ENCODE assay signal across 8 mouse cellular contexts in the genomic region with DNA sequence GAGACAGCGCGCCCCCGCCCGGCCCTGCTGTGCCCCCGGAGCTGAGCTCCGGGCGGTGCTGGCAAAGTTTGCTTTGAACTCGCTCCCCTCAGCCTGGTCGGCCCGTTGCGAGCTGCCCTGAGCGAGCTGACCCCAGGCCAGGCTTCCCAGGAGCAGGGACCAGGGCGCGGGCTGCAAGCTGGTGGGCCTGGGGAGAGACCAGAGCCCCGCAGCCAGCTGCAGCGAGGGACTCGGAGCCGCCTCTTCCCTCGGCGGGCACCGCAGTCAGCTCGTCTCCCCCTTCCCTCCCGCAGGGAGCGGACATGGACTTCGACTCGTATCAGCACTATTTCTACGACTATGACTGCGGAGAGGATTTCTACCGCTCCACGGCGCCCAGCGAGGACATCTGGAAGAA. TPM values are rescaled to one million over a fixed set of nuclear protein-coding genes. Genes with fewer than 3 reads are reported as not detected.
A peak's percentile ranks its signal among the peaks of the same experiment; 100 is the strongest.
DNase-seq lines count a peak whose midpoint lies in the region; ATAC-seq lines count a peak whose summit lies in the region.

No protein-coding gene starts in this region.

- peaks cover 36% of the 10 kb centered on the region for H3K4me1 ChIP-seq in hindbrain, embryonic 12.5 days
- H3K4me1 ChIP-seq in liver, embryonic 13.5 days (replicated peaks), result peaks cover 16% of the 10 kb centered on the region
- peaks cover 49% of the 10 kb centered on the region for H3K4me1 ChIP-seq in neural tube, embryonic 13.5 days (replicated peaks)

- H3K9me3 ChIP-seq in hindbrain, embryonic 12.5 days (replicated peaks), result no peaks in the 10 kb centered on the region
- no peaks in the 10 kb centered on the region for H3K9me3 ChIP-seq in liver, embryonic 13.5 days (replicated peaks)
- H3K9me3 ChIP-seq in neural tube, embryonic 13.5 days, result no peaks in the 10 kb centered on the region

- peaks cover 7% of the 10 kb centered on the region for H3K36me3 ChIP-seq in hindbrain, embryonic 12.5 days
- H3K36me3 ChIP-seq in liver, embryonic 13.5 days, result no peaks in the 10 kb centered on the region
- peaks cover 14% of the 10 kb centered on the region for H3K36me3 ChIP-seq in neural tube, embryonic 13.5 days

- H3K9ac ChIP-seq in hindbrain, embryonic 12.5 days, result peak overlapping the region; percentile 93
- H3K9ac ChIP-seq in liver, embryonic 13.5 days, result peak overlapping the region; percentile 53
- H3K9ac ChIP-seq in neural tube, embryonic 13.5 days, result peak overlapping the region; percentile 97

- H3K27me3 ChIP-seq in hindbrain, embryonic 12.5 days, result no peaks in the 10 kb centered on the region
- peaks cover 71% of the 10 kb centered on the region for H3K27me3 ChIP-seq in liver, embryonic 13.5 days
- H3K27me3 ChIP-seq in neural tube, embryonic 13.5 days, result no peaks in the 10 kb centered on the region

- ATAC-seq in hindbrain, embryonic 12.5 days (ENCODE audit: low FRiP score), result no peak; the same call in 1 of the 2 replicates
- peak; percentile 27 for ATAC-seq in liver, embryonic 13.5 days (ENCODE audit: low read depth)
- no peak for ATAC-seq in neural tube, embryonic 13.5 days (ENCODE audit: low read depth)

- peak; percentile 50 for DNase-seq in cerebellum, adult 9-11 months
- no peak for DNase-seq in cerebellum, postnatal 10 days
- DNase-seq in urinary bladder, adult 2 months (ENCODE audit: low spot score), result peak; percentile 51
- DNase-seq in urinary bladder, postnatal 36 days (ENCODE audit: low spot score in 2 of 2), result no peak
- no peak for DNase-seq in liver, embryonic 13.5 days
- DNase-seq in c-Kit-positive CD71-positive TER-119-positive erythroid progenitor cells, embryonic 14.5 days (ENCODE audit: low spot score), result no peak

- under 1% methylated on average over 32 of the region's 32 CpGs for WGBS in hindbrain, embryonic 12.5 days
- under 1% methylated on average over 32 of the region's 32 CpGs for WGBS in liver, embryonic 13.5 days (ENCODE audit: insufficient replicate concordance)
- under 1% methylated on average over 30 of the region's 32 CpGs for WGBS in neural tube, embryonic 13.5 days

- H3K27ac ChIP-seq in hindbrain, embryonic 12.5 days, result peak overlapping the region; percentile 96
- no peak overlapping the region for H3K27ac ChIP-seq in liver, embryonic 13.5 days
- H3K27ac ChIP-seq in neural tube, embryonic 13.5 days (replicated peaks), result peak overlapping the region; percentile 96

- peak overlapping the region; percentile 80 for H3K4me3 ChIP-seq in hindbrain, embryonic 12.5 days
- H3K4me3 ChIP-seq in liver, embryonic 13.5 days (replicated peaks), result peak overlapping the region; percentile 63
- H3K4me3 ChIP-seq in neural tube, embryonic 13.5 days, result peak overlapping the region; percentile 92

- peak overlapping the region; percentile 82 for H3K4me2 ChIP-seq in hindbrain, embryonic 12.5 days (replicated peaks)
- H3K4me2 ChIP-seq in liver, embryonic 13.5 days, result peak overlapping the region; percentile 86
- peak overlapping the region; percentile 84 for H3K4me2 ChIP-seq in neural tube, embryonic 13.5 days

RNA-seq across cellular contexts. Expression of a gene that starts 0.8 kb away (rescaled TPM):
- polyA plus RNA-seq in urinary bladder, adult 2 months (2012; rRNA removed), result 50.5 and 53.6 TPM in 2 replicates
- 103 and 105 TPM in 2 replicates for polyA plus RNA-seq in hindbrain, embryonic 12.5 days (2016; fragmentation: Nextera tagmentation; extraction: Ambion mirVana)
- polyA plus RNA-seq in liver, embryonic 13.5 days (2015; fragmentation: Nextera tagmentation; extraction: Ambion mirVana), result 0.70 and 0.74 TPM in 2 replicates
- polyA plus RNA-seq in neural tube, embryonic 13.5 days (2015; fragmentation: Nextera tagmentation; extraction: Ambion mirVana), result 59.6 and 61.3 TPM in 2 replicates

RNA-seq across cellular contexts. Expression of a gene that starts 20.2 kb away (rescaled TPM):
- polyA plus RNA-seq in urinary bladder, adult 2 months (2012; rRNA removed), result 15.9 and 16.2 TPM in 2 replicates
- polyA plus RNA-seq in hindbrain, embryonic 12.5 days (2016; fragmentation: Nextera tagmentation; extraction: Ambion mirVana), result 23.3 and 26.7 TPM in 2 replicates
- 7.2 TPM in 2 replicates for polyA plus RNA-seq in liver, embryonic 13.5 days (2015; fragmentation: Nextera tagmentation; extraction: Ambion mirVana)
- polyA plus RNA-seq in neural tube, embryonic 13.5 days (2015; fragmentation: Nextera tagmentation; extraction: Ambion mirVana), result 23.0 and 27.2 TPM in 2 replicates

RNA-seq across cellular contexts. Expression of a gene that starts 35.2 kb away (rescaled TPM):
- polyA plus RNA-seq in urinary bladder, adult 2 months (2012; rRNA removed), result 3.7 and 5.0 TPM in 2 replicates
- polyA plus RNA-seq in hindbrain, embryonic 12.5 days (2016; fragmentation: Nextera tagmentation; extraction: Ambion mirVana), result 28.5 and 28.7 TPM in 2 replicates
- 0.09 and 0.22 TPM in 2 replicates for polyA plus RNA-seq in liver, embryonic 13.5 days (2015; fragmentation: Nextera tagmentation; extraction: Ambion mirVana)
- polyA plus RNA-seq in neural tube, embryonic 13.5 days (2015; fragmentation: Nextera tagmentation; extraction: Ambion mirVana), result 30.2 and 30.3 TPM in 2 replicates

Comparison
In these comparisons a context has a peak if more than half of its experiments do, and no peak if none do; other contexts are left out.
1. DNase-seq: peak in cerebellum, adult 9-11 months (single experiment) and urinary bladder, adult 2 months (single experiment); none in cerebellum, postnatal 10 days (0 of 2), urinary bladder, postnatal 36 days (0 of 2), liver, embryonic 13.5 days (single experiment) and c-Kit-positive CD71-positive TER-119-positive erythroid progenitor cells, embryonic 14.5 days (single experiment).
2. RNA of a gene that starts 0.8 kb away (polyA plus RNA-seq): 103 to 105 TPM in hindbrain, embryonic 12.5 days, 59.6 to 61.3 TPM in neural tube, embryonic 13.5 days and 50.5 to 53.6 TPM in urinary bladder, adult 2 months; 0.70 to 0.74 TPM in liver, embryonic 13.5 days; every median in the first group is over 10 times any median in the second.
3. Peak in every context shown above with its lines, with median percentiles within 50 percentile points of each other: H3K4me2 ChIP-seq, H3K4me3 ChIP-seq and H3K9ac ChIP-seq.